Mouse (Mus musculus) embryo, embryonic 10 days (tissue): Measurements from ENCODE around the gene Gdpd3.
A peak's percentile ranks its signal among the peaks of the same experiment; 100 is the strongest.
"Not testable (repeated sequence)": the region's sequence is repeated elsewhere in the genome, so short reads cannot be mapped to it uniquely, and the experiment has no call there.

Experiments used
- DNase-seq: peaks from one replicate; pipeline ENCODE4 v3.0.0-alpha.2; 2015; ENCODE audit warnings: low spot score

The Gdpd3 gene

GRCm38 (mm10) chr7:126766201-126766600, at the start of gene Gdpd3:
Gene Gdpd3 (plus strand): TSS chr7:126766334.
- DNase-seq = no peak

DNA sequence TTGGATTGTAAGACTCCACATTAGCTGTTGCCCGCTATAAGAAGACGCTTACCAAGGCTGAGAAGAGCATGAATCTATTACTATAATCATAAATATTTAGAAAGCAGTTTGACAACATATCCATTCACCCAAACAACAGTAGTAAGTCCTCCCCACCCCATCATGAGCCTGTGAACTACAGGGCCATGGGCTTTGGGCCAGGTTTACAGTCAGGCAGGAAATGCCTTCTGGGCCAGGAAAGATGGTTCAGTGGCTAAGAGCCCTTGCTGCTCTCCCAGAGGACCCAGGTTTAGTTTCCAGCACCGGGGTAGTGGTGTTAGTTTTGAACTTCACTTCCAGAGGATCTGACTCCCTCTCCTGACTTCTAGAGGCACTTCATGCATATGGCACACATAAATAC, 48.6 kb upstream of the Gdpd3 start:
- DNase-seq = no peak

DNA sequence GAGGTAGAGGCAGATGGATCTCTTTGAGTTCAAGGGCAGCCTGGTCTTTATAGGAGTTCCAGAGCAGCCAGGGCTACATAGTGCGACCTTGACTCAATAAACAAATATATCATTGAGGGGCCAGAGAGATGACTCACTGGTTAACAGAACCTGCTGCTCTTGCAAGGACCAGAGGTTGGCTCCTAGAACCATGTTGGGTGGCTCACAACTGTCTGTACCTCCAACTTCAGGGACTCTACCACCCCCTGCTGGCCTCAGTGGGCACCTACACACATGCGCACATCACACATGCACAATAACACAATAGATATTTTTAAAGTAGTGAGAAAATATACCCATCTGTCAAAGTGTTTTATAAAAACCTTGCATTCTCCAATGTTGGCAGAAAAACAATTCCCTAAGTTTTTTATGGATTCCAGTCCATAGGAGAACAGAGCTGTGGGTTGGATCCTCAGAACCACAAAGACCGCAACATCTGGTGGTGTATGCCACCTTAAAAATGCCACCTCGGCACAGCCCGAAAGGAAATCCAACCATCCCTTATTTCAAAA, 47.3 kb upstream of the Gdpd3 start:
- DNase-seq = no peak

- no peak for DNase-seq
Observed at GRCm38 (mm10) chr7:126721635-126722034, 44.5 kb upstream of the Gdpd3 start.

DNA sequence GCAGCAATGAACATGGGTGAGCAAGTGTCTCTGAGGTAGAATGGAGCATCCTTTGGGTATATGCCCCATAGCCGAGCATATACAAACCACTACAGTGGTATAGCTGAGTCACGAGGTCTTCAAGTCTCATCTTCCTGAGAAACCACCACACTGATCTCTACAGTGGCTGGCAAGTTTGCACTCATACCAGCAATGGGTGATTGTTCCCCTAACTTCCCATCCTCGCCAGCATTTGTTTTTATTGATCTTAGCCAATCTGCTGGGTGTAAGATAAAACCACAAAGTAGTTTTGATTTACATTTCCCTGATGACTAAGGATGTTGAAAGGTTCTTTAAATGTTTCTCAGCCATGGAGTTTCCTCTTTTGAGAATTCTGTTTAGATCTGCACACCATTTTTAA, 41.1 kb upstream of the Gdpd3 start:
- DNase-seq = no peak

DNA sequence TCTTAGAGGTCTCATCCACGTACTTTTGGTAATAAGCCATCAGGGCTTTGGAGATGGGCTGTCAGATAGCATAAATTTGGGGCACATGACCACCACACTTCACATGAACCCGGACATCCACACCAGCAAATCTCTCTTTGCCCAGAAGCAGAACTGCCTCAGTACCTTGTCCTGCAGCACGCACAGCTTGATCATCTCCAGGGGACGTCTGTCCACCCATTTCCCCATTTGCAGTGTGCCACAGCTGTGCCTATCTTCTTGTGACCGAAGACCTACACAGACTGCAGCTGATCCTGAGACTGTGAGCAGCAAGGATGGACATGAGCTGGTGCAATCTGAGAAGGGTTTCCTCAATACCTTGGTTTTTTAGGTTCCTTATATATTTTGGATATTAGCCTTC, 40.5 kb upstream of the Gdpd3 start:
- no peak for DNase-seq

- DNase-seq = not testable (repeated sequence)
Observed at GRCm38 (mm10) chr7:126730256-126730789, 35.8 kb upstream of the Gdpd3 start.

DNA sequence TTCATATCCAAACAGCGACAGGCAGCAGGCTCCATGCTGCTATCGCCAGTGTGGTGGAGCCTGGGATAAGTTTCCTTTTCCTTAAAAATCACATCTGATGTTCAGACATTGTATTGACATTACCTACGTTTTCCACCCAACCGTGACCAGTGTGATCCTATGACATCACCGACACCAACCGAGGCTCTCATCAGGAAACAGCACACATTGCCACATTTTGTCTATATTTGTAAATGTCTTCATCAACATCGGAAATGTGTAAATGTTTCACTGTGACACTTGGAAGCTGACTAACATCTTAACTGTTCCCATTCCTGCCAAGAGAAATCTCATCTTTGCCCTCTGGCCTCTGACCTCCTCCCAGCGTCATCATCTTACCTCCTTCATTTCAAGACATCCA, 30.0 kb upstream of the Gdpd3 start:
- no peak for DNase-seq

DNA sequence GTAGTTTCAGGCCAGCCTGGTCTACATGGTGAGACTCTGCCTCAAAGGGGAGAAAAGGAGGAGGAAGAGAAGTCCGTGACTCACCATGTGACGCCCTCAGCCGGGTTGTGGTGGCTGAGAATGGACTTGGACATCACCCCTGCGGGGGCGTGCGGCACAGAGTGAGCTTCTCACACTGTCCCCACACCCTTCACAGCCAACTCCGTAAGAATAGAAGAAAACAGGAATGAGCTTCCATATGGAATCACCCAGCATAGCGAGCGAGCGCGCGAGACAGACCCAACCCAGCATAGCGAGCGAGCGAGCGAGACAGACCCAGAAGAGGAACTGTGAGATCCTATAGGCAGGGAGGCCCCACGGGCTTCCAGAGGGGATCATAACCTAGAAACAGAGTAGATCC, 26.6 kb upstream of the Gdpd3 start:
- no peak for DNase-seq

DNA sequence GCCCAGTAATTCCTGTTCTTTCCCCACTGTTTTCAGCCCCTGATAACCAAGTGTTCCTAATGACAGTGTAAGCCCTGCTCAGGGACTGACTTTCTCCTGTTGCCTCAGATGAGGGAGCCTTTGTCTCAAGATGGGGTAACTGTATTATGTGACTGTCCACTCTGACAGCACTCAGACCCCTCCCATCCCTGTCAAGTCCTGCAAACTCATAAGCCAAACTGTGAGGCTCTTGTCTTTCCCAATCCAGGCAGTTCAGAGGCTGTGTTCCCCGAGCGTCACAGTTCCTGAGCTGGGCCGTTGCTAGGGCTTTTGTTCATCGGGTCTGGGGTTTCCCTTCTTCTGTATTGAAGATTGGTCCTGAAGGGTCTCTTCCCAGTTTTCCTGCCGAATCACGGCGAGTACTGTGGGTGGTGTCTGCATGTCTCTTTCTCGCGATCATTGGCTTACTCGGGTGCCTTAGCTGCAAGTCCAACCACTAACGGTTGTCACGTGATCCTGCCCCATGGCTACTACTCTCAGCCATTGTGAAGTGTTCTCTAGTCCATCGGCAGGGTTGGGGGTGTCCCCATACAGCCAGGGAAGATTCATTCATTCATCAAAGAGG, 25.9 kb upstream of the Gdpd3 start:
- no peak for DNase-seq

DNA sequence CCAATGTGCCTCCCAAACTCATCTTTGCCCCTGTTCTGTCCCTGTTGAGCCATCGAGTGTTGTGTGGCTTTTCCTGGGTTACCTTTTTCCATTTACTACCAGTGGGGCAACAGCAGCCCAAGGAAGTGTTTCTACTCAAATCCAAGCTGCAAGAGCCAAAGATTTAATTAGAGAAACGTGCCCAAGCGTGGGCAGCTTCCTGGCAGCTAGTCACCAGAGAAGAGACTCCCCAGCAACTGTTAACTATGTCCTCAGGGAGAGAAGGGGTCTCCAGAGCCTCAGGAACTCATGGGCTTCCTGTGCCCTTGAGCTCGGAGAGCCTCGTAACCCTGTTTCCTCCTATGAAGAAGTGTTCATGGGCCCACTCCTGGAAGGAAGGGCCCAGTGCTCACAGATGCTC, 25.2 kb upstream of the Gdpd3 start:
- DNase-seq = no peak

DNA sequence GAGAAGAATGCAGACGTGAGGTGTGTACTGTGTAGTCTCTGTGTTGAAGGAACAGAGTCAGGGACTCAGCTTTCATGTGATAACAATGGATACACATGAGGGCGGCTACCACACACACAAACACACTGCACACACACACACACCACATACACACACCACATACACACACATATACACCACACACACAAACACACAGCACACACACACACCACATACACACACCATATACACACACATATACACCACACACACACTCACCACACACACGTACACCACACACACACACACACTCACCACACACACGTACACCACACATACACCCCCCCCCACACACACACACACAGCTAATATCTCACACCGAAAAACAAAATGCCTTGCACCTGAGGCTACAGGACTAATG, 24.7 kb upstream of the Gdpd3 start:
- no peak for DNase-seq

- no peak for DNase-seq
Observed at GRCm38 (mm10) chr7:126741964-126742482, 24.1 kb upstream of the Gdpd3 start.

- DNase-seq = no peak
Observed at GRCm38 (mm10) chr7:126746066-126746465, 20.1 kb upstream of the Gdpd3 start.

- no peak for DNase-seq
Observed at GRCm38 (mm10) chr7:126746798-126747197, 19.3 kb upstream of the Gdpd3 start.

- no peak for DNase-seq
Observed at GRCm38 (mm10) chr7:126748824-126749223, 17.3 kb upstream of the Gdpd3 start.

GRCm38 (mm10) chr7:126749582-126750343, 16.4 kb upstream of the Gdpd3 start:
- DNase-seq = peak; percentile 4

- DNase-seq = peak; percentile 87
Observed at GRCm38 (mm10) chr7:126754866-126755265, 11.3 kb upstream of the Gdpd3 start.

DNA sequence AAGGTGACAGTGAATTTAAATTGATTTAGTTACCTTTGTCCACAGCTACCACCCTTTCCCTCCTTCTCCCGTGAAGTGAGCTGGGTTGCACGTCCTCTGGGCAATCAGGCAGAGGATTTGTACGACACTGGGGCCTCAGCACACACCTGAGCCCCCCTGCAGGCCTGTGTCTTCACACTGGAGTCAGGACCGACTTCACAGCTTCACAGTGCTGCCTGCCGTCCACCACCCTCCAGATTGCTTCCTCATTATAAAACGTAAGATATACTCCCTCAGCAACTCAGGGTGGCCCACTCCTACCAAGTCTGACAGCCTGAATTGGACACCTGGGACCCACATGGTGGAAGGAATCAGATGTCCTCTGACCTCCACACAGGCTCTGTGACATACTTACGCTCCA, 7.6 kb upstream of the Gdpd3 start:
- DNase-seq = no peak

GRCm38 (mm10) chr7:126759050-126759671, 7.0 kb upstream of the Gdpd3 start, which contains the start of gene Mapk3:
Gene Mapk3 (plus strand): TSS chr7:126759601.
- peak; percentile 96 for DNase-seq

- no peak for DNase-seq
Observed at GRCm38 (mm10) chr7:126759672-126760390, 6.3 kb upstream of the Gdpd3 start.

DNA sequence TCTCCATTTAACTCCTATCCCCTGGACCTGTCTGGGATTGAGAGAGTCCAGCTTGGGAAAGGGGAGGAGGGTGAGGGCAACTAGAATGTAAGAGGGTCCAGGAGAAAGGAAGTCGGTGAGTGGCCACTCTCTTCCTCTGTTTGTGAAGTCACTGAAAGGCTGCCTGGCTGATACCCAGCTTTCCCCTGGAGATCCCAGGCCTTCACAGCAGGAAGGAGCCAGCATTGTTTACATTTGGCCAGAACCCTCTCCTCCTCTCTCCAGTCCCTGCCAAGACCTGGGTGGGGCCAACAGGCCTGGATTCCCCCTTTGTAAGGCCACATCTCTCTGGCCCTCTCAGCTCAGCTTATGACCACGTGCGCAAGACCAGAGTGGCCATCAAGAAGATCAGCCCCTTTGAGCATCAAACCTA, 5.7 kb upstream of the Gdpd3 start:
- DNase-seq = peak; percentile 57
